Mouse (Mus musculus) lung, embryonic 16.5 days (tissue): ENCODE results near the gene Myh11. TPM values are rescaled to one million over a fixed set of nuclear protein-coding genes. Genes with fewer than 3 reads are reported as not detected.

Experiments used
- ATAC-seq: fragments of 200-750 bp; cut with Nextera tagmentation; 2 replicates; pipeline ENCODE4 v1.8.0; 2017; ENCODE audit warnings: low read depth, mild to moderate bottlenecking, moderate library complexity
- H3K27ac ChIP-seq: fragments of 300-500 bp; sonication (generic); 2 replicates; pipeline ENCODE4 v1.5.1; 2014; ENCODE audit warnings: mild to moderate bottlenecking, control low read depth, low read length
- H3K27me3 ChIP-seq: fragments of 300-500 bp; sonication (generic); 2 replicates; pipeline ENCODE4 v1.6.1; 2014; ENCODE audit warnings: low read depth, low read length, mixed read lengths; ENCODE audit not compliant: control insufficient read depth, insufficient read depth
- H3K36me3 ChIP-seq: fragments of 300-500 bp; sonication (generic); 2 replicates; pipeline ENCODE4 v1.6.1; 2014; ENCODE audit warnings: low read length; ENCODE audit not compliant: control insufficient read depth, insufficient read depth
- H3K4me1 ChIP-seq: fragments of 300-500 bp; sonication (generic); replicated peaks from 2 replicates; pipeline ENCODE4 v1.6.1; 2014; ENCODE audit warnings: low read length, mixed read lengths; ENCODE audit not compliant: control insufficient read depth, insufficient read depth
- H3K4me2 ChIP-seq: fragments of 300-500 bp; sonication (generic); 2 replicates; pipeline ENCODE4 v1.6.1; 2014; ENCODE audit warnings: low read depth, low read length, control low read depth
- H3K4me3 ChIP-seq: fragments of 300-500 bp; sonication (generic); 2 replicates; pipeline ENCODE4 v1.5.1; 2014; ENCODE audit warnings: mild to moderate bottlenecking, low read length, control low read depth
- H3K9ac ChIP-seq: fragments of 300-500 bp; sonication (generic); 2 replicates; pipeline ENCODE4 v1.6.1; 2014; ENCODE audit warnings: low read length, control low read depth
- H3K9me3 ChIP-seq: fragments of 300-500 bp; sonication (generic); 2 replicates; pipeline ENCODE4 v1.6.1; 2016; ENCODE audit warnings: low read length; ENCODE audit not compliant: control insufficient read depth
- WGBS: fragments of 180-500 bp; shearing (Covaris S2); extraction: QIAGEN DNeasy Blood & Tissue Kit; methylation state at CpG from one replicate; pipeline ENCODE4 v1.1.7; 2014; 5-methylcytosine and 5-hydroxymethylcytosine counted together
- polyA plus RNA-seq: library from polyadenylated mRNA; unstranded; fragments of >200 nt; fragmentation: Nextera tagmentation; extraction: Ambion mirVana; gene quantifications from 2 replicates; pipeline ENCODE4 v1.2.1, GENCODE M21; 2015

The Myh11 gene
- polyA plus RNA-seq, 1 experiment from 2014 or later, result 49.7 TPM

- no peaks in the 10 kb centered on the region for H3K4me1 ChIP-seq
- no peak overlapping the region for H3K4me2 ChIP-seq
- 82% methylated on average over 1 of the region's 1 CpGs for WGBS
- no peak overlapping the region for H3K4me3 ChIP-seq
- H3K36me3 ChIP-seq, result peaks cover 21% of the 10 kb centered on the region
- H3K27ac ChIP-seq, result no peak overlapping the region
- no peak for ATAC-seq
- H3K27me3 ChIP-seq, result no peaks in the 10 kb centered on the region
- no peak overlapping the region for H3K9ac ChIP-seq
- no peaks in the 10 kb centered on the region for H3K9me3 ChIP-seq
These were observed 16.2 kb upstream of the Myh11 start for GRCm38 (mm10) chr16:14307373-14307772.

DNA sequence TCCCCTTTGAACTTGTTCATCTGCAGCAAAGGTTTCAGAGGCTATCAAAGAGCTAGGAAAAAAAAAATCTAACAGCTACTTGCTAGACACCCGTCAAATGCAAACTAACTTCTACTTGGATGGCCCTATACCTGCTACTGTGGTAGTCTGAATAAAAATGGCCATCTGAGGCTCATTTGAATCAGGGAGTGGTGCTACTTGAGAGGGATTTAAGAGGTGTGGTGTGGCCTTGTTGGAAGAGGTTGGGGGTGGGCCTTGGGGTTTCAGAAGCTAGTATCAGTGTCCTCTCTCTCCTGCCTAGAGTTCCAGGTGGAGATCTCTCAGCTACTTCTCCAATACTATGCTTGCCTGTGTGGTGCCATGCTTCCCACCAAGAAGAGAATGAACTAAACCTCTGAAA, 15.3 kb upstream of the Myh11 start:
- ATAC-seq, result no peak
- H3K4me1 ChIP-seq, result no peaks in the 10 kb centered on the region
- peaks cover 18% of the 10 kb centered on the region for H3K36me3 ChIP-seq
- no peaks in the 10 kb centered on the region for H3K27me3 ChIP-seq
- H3K27ac ChIP-seq, result no peak overlapping the region
- no peak overlapping the region for H3K9ac ChIP-seq
- WGBS, result 90% methylated on average over 1 of the region's 1 CpGs
- H3K9me3 ChIP-seq, result no peaks in the 10 kb centered on the region
- H3K4me2 ChIP-seq, result no peak overlapping the region
- no peak overlapping the region for H3K4me3 ChIP-seq

DNA sequence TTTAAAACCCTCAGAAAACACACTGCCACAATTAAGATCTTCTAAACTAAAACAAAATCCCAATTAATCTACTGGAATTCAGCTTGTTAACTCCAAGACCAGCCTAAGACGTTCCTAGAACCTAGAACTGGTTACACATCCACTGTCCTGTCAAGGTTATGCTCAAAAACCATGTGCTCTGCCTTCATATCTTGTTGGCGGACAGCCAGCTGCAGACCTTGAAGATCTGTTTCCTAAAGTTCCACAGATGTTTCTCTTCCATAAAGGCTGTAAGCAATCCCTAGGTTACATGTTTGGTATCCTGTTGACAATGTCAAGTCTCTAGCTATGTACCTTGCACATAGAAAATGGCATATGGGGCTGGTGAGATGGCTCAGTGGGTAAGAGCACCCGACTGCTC, 13.6 kb upstream of the Myh11 start:
- Histone ChIP-seq H3K4me3 (no peak overlapping the region), H3K4me1 (no peaks in the 10 kb centered on the region), H3K27me3 (no peaks in the 10 kb centered on the region), H3K36me3 (peaks cover 24% of the 10 kb centered on the region), H3K9me3 (no peaks in the 10 kb centered on the region), H3K27ac (no peak overlapping the region), H3K9ac (no peak overlapping the region), H3K4me2 (no peak overlapping the region)
- ATAC-seq, result no peak
- 73% methylated on average over 3 of the region's 3 CpGs for WGBS

DNA sequence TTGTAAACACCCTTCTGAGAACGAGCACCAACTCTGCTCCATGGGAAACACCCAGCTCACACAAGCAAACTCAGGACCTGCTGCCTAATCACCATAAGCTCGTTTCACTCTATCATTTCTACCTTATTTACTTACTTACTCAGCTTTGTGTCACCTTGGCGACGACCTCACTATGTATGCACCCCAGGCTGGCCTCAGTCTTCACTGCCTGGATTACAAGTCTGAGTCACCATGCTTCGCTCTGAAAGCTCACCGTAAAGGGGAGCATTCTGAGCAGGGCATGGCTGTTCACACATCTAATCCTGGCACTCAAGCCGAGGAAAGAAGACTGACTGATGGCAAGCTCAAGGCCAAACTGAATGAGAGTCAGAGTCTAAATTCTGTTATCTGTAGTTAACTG, 12.5 kb upstream of the Myh11 start:
- Histone ChIP-seq H3K9ac (no peak overlapping the region), H3K27me3 (no peaks in the 10 kb centered on the region), H3K36me3 (peaks cover 30% of the 10 kb centered on the region), H3K4me1 (no peaks in the 10 kb centered on the region), H3K9me3 (no peaks in the 10 kb centered on the region), H3K4me3 (no peak overlapping the region), H3K4me2 (no peak overlapping the region), H3K27ac (no peak overlapping the region)
- no peak for ATAC-seq
- WGBS, result 65% methylated on average over 7 of the region's 7 CpGs

DNA sequence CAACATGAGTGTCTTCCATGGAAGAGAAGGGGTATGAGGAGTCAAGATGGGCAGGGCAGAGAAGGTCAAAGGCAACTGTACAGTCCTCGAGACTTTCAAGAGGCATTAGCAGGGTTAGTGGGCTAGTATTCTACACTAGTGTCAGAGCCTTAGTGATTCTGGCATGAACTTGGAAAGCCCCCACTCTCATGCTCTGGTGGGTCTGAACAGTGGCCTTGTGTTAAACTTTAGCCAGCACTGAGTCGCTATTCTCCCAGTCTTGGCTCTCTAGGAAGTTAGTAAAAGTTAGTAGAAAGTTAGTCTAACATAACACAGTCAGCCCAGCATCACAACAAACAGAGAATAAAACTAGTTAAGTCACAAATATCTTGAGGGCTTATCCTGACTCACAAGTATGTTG, 12.0 kb upstream of the Myh11 start:
- ATAC-seq, result no peak
- no peak overlapping the region for H3K27ac ChIP-seq
- no peaks in the 10 kb centered on the region for H3K27me3 ChIP-seq
- no peak overlapping the region for H3K4me3 ChIP-seq
- no peaks in the 10 kb centered on the region for H3K9me3 ChIP-seq
- H3K36me3 ChIP-seq, result peaks cover 27% of the 10 kb centered on the region
- no peak overlapping the region for H3K9ac ChIP-seq
- no peak overlapping the region for H3K4me2 ChIP-seq
- H3K4me1 ChIP-seq, result no peaks in the 10 kb centered on the region
- 84% methylated on average over 2 of the region's 2 CpGs for WGBS

DNA sequence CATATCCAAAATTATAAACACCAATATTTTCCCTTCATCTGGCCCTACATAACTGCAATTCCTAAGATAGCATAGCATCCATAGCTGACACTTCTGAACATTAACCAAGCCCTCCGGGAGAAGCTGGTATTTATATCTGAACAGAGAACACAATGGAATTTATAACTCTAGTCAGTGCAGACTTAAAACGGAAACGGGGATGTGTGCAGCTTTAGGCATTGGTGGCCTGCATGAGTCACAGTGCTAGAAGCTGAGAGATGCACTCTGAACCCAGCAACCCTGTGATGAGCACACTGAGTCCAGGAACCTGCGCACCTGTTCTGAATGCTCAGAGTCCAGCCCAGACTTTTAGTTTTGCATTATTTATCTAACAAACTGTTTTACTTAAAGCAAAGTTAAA, 7.3 kb upstream of the Myh11 start:
- Histone ChIP-seq H3K36me3 (peaks cover 19% of the 10 kb centered on the region), H3K4me3 (no peak overlapping the region), H3K9ac (no peak overlapping the region), H3K27ac (no peak overlapping the region), H3K9me3 (no peaks in the 10 kb centered on the region), H3K4me2 (no peak overlapping the region), H3K4me1 (peaks cover 9% of the 10 kb centered on the region), H3K27me3 (no peaks in the 10 kb centered on the region)
- 77% methylated on average over 4 of the region's 4 CpGs for WGBS
- ATAC-seq, result no peak

- Histone ChIP-seq H3K4me3 (no peak overlapping the region), H3K4me1 (peaks cover 12% of the 10 kb centered on the region), H3K36me3 (peaks cover 14% of the 10 kb centered on the region), H3K9ac (no peak overlapping the region), H3K4me2 (no peak overlapping the region), H3K27ac (peak overlapping the region; percentile 91), H3K27me3 (no peaks in the 10 kb centered on the region), H3K9me3 (no peaks in the 10 kb centered on the region)
- 89% methylated on average over 4 of the region's 4 CpGs for WGBS
- ATAC-seq, result no peak
These were observed 6.6 kb upstream of the Myh11 start for GRCm38 (mm10) chr16:14297746-14298145.

- H3K4me2 ChIP-seq, result no peak overlapping the region
- peaks cover 14% of the 10 kb centered on the region for H3K36me3 ChIP-seq
- H3K9ac ChIP-seq, result no peak overlapping the region
- no peaks in the 10 kb centered on the region for H3K27me3 ChIP-seq
- no peaks in the 10 kb centered on the region for H3K9me3 ChIP-seq
- 56% methylated on average over 3 of the region's 3 CpGs for WGBS
- H3K4me3 ChIP-seq, result no peak overlapping the region
- H3K27ac ChIP-seq, result peak overlapping the region; percentile 91
- H3K4me1 ChIP-seq, result peaks cover 17% of the 10 kb centered on the region
- peak; percentile 34 for ATAC-seq
These were observed 6.0 kb upstream of the Myh11 start for GRCm38 (mm10) chr16:14297137-14297536.

DNA sequence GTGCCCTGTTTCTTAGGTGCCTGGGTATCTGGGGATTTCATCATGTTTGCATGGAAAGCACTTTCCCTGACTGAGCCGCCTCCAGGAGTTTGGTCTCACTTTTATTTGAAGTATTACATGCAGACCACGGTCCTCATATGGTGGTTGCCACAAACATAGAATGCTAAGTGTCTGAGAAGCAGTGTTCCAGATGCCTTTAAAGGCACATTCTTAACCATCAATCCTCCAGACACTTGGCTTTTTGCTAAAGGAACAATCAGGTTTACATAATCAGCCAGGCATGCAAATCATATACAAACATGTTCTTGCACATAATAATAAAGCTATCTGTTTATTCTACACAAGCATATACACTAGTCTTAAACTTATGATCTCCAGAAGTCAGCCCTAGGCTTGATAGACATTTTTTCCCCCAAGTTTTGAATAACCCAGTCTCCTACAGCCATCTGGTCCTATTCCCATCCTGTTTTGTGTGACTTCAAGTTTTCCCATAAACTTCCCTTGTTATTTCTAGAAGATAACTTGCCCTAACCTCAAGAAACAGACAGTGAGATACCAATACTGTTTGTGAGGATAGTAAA, 5.5 kb upstream of the Myh11 start:
- Histone ChIP-seq H3K27ac (peak overlapping the region; percentile 91), H3K4me3 (no peak overlapping the region), H3K36me3 (peaks cover 14% of the 10 kb centered on the region), H3K9me3 (no peaks in the 10 kb centered on the region), H3K4me2 (no peak overlapping the region), H3K9ac (no peak overlapping the region), H3K27me3 (no peaks in the 10 kb centered on the region), H3K4me1 (peaks cover 21% of the 10 kb centered on the region)
- peak; percentile 79 for ATAC-seq
- WGBS, result 50% methylated on average over 2 of the region's 2 CpGs

DNA sequence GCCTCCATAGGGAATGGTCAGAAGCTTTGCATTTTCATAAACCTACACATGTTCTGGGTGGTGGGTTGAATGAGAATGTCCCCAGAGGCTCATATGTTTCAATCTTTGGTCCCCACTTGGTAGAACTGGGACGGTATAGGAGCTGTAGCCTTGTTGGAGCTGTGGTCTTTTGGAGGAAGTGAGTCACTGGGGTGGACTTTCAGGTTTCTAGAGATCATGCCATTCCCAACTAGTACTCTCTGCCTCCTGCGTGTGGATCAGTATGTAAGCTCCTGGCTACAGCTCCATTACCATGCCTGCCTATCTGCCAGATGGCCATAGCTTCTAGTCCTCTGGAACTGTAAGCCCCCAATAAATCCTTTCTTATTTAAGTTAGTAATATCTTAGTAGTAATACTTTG, 4.1 kb upstream of the Myh11 start:
- H3K4me2 ChIP-seq, result no peak overlapping the region
- ATAC-seq, result no peak
- no peak overlapping the region for H3K9ac ChIP-seq
- no peak overlapping the region for H3K4me3 ChIP-seq
- no peaks in the 10 kb centered on the region for H3K9me3 ChIP-seq
- WGBS, result 82% methylated on average over 2 of the region's 2 CpGs
- no peaks in the 10 kb centered on the region for H3K27me3 ChIP-seq
- H3K4me1 ChIP-seq, result peaks cover 25% of the 10 kb centered on the region
- no peak overlapping the region for H3K27ac ChIP-seq
- H3K36me3 ChIP-seq, result peaks cover 11% of the 10 kb centered on the region
